Mouse (Mus musculus) intestine, embryonic 14.5 days (tissue): ENCODE measurements around the gene Ptges. TPM values are rescaled to one million over a fixed set of nuclear protein-coding genes. Genes with fewer than 3 reads are reported as not detected.

Experiments used
- ATAC-seq: fragments of 200-750 bp; cut with Nextera tagmentation; replicated peaks from 2 replicates; pipeline ENCODE4 v1.8.0; 2017; ENCODE audit warnings: low read depth, moderate number of reproducible peaks, moderate TSS enrichment, moderate library complexity; ENCODE audit not compliant: low FRiP score, low TSS enrichment
- DNase-seq: peaks from one replicate; pipeline ENCODE4 v3.0.0-alpha.2; 2018; ENCODE audit warnings: low spot score
- H3K27ac ChIP-seq: fragments of 300-500 bp; sonication (generic); 2 replicates; pipeline ENCODE4 v1.5.1; 2014; ENCODE audit warnings: low read depth, mild to moderate bottlenecking, control low read depth
- H3K27me3 ChIP-seq: fragments of 300-500 bp; sonication (generic); replicated peaks from 2 replicates; pipeline ENCODE4 v1.6.1; 2014; ENCODE audit warnings: low read length, control low read depth; ENCODE audit not compliant: control insufficient read depth, insufficient read depth
- H3K36me3 ChIP-seq: fragments of 300-500 bp; sonication (generic); 2 replicates; pipeline ENCODE4 v1.6.1; 2014; ENCODE audit warnings: low read length, control low read depth; ENCODE audit not compliant: control insufficient read depth, insufficient read depth
- H3K4me1 ChIP-seq: fragments of 300-500 bp; sonication (generic); replicated peaks from 2 replicates; pipeline ENCODE4 v1.6.1; 2014; ENCODE audit warnings: low read length, control low read depth, mixed read lengths; ENCODE audit not compliant: control insufficient read depth, insufficient read depth
- H3K4me2 ChIP-seq: fragments of 300-500 bp; sonication (generic); 2 replicates; pipeline ENCODE4 v1.6.1; 2014; ENCODE audit warnings: low read length
- H3K4me3 ChIP-seq: fragments of 300-500 bp; sonication (generic); 2 replicates; pipeline ENCODE4 v1.5.1; 2014; ENCODE audit warnings: low read depth, low read length, control low read depth, mixed read lengths
- H3K9ac ChIP-seq: fragments of 300-500 bp; sonication (generic); 2 replicates; pipeline ENCODE4 v1.6.1; 2014; ENCODE audit warnings: mild to moderate bottlenecking, low read length
- H3K9me3 ChIP-seq: fragments of 300-500 bp; sonication (generic); 2 replicates; pipeline ENCODE4 v1.6.1; 2016; ENCODE audit warnings: low read length, control low read depth; ENCODE audit not compliant: control insufficient read depth
- WGBS: fragments of 180-500 bp; shearing (Covaris S2); extraction: QIAGEN DNeasy Blood & Tissue Kit; methylation state at CpG from one replicate; pipeline ENCODE4 v1.1.7; 2014; 5-methylcytosine and 5-hydroxymethylcytosine counted together
- polyA plus RNA-seq: library from polyadenylated mRNA; unstranded; fragments of >200 nt; fragmentation: Nextera tagmentation; extraction: Ambion mirVana; gene quantifications from 2 replicates; pipeline ENCODE4 v1.2.1, GENCODE M21; 2014

Gene Ptges
- polyA plus RNA-seq, result 3.7 and 4.5 TPM in 2 replicates

DNA sequence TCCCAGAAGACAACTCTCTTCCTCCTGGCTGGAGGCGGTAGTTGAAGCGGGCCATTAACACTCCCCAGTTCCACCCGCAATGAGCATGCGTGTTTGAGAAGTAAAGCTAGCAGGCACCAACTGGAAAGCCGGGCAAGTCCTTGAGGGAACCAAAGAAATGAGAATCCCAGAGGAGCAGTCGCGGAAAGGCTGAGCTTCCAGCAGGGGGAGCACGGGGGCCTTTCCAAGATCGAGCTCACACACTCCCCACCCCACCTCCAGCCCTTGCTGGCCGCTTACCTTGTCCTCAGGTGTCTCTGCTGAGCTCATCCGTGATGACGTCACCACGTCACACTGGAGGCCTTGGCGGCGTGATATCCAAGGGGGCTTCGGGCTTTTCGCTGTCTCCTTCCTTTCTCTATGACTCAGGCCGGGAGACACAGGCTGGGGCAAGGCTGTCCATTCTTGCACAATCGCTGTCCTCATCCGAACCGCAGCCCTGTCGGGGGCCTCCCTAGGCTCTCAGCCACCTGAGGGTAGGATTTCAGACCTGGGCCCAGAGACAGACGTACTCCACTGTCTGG is at the start of gene Ptges:
Ptges (minus strand) TSS at position 381 of the 563 bp plus-strand sequence.
- no peaks in the 10 kb centered on the region for H3K36me3 ChIP-seq
- H3K27ac ChIP-seq, result peak within 1 kb of the TSS; percentile 54; the same call in 1 of the 2 replicates
- no peaks in the 10 kb centered on the region for H3K9me3 ChIP-seq
- H3K4me2 ChIP-seq, result peak within 1 kb of the TSS; percentile 60
- peaks cover 14% of the 10 kb centered on the region for H3K4me1 ChIP-seq
- H3K9ac ChIP-seq, result peak within 1 kb of the TSS; percentile 23; the same call in 1 of the 2 replicates
- 3% methylated on average over 23 of the region's 23 CpGs for WGBS
- H3K27me3 ChIP-seq, result no peaks in the 10 kb centered on the region
- ATAC-seq (peak; percentile 69), DNase-seq (peak; percentile 89)
- H3K4me3 ChIP-seq, result peak within 1 kb of the TSS; percentile 15

DNA sequence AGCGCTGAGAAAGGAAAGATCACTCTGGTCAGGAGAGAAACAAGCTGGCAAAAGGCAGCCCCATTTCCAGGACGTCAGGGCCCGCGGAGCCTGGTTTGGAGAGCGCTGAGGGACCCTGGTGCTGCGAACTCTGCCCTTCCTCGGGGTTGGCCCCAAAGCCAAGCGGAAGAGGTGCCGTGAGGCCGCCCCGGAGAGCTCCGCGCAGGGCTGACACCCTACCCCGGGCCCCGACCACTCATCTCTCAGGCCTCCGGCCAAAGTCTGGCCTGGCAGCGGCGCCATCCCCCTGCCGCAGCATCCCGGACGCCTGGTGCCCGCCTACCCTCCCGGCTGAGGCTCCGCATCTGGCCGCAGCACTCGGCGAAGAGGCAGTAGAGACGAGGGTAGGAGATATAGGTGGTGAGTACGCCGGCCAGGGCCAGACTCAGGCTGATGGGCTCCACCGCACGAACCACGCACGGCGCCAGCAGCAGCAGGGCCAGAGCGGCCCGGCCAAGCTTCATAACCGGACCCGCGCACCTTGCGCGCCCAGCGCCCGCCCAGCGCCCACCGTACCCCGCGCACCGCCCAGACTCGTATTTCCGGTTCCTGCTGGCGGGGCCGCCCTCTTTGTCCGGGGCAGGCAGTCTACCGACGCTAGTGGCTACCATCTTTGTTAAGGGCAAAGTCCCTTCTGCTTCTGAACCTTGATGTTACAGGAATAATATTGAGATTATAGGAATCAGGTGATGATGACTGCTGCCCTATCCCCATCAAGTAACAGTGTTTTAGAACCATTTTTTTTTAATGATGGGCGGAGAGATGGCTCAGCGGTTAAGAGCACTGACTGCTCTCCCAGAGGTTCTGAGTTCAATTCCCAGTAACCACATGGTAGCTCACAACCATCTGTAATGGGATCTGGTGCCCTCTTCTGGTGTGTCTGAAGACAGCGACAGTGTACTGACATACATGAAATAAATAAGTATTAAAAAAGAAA is 38.0 kb upstream of the Ptges start, which contains the start of gene Tor1a:
Tor1a (minus strand) TSS at position 582 of the 976 bp plus-strand sequence.
- no peaks in the 10 kb centered on the region for H3K27me3 ChIP-seq
- peaks cover 24% of the 10 kb centered on the region for H3K36me3 ChIP-seq
- peak within 1 kb of the TSS; percentile 59; the same call in 1 of the 2 replicates for H3K27ac ChIP-seq
- peak within 1 kb of the TSS; percentile 86 for H3K9ac ChIP-seq
- H3K4me2 ChIP-seq, result peak within 1 kb of the TSS; percentile 87
- H3K9me3 ChIP-seq, result no peaks in the 10 kb centered on the region
- H3K4me1 ChIP-seq, result peaks cover 11% of the 10 kb centered on the region
- peak within 1 kb of the TSS; percentile 100 for H3K4me3 ChIP-seq
- DNase-seq, result peak; percentile 92
- ATAC-seq, result peak; percentile 92
- 2% methylated on average over 59 of the region's 59 CpGs for WGBS

DNA sequence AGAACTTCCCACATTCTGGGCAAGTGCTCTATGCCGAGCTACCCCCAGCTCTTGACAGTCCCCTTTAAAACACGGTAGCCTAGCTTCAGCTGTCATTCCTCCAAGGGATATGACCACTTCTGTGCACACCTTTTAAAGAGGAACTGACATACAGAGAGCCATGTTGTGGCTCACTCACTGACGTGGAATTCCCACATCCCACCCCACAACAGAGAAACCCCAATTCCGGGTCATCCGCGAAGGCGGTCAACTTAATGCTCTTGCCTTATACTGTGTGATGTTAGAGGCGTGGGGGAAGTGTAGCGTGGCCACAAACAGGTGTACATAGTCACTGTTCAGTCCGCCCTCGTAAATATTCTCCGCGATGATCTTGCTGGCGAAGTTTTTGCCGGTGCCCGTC is 37.2 kb upstream of the Ptges start:
- peaks cover 31% of the 10 kb centered on the region for H3K36me3 ChIP-seq
- H3K4me2 ChIP-seq, result peak overlapping the region; percentile 87
- no peaks in the 10 kb centered on the region for H3K9me3 ChIP-seq
- H3K4me1 ChIP-seq, result peaks cover 11% of the 10 kb centered on the region
- peak overlapping the region; percentile 100 for H3K4me3 ChIP-seq
- H3K27me3 ChIP-seq, result no peaks in the 10 kb centered on the region
- 18% methylated on average over 16 of the region's 16 CpGs for WGBS
- H3K27ac ChIP-seq, result no peak overlapping the region
- DNase-seq (peak; percentile 60), ATAC-seq (no peak)
- peak overlapping the region; percentile 86 for H3K9ac ChIP-seq

DNA sequence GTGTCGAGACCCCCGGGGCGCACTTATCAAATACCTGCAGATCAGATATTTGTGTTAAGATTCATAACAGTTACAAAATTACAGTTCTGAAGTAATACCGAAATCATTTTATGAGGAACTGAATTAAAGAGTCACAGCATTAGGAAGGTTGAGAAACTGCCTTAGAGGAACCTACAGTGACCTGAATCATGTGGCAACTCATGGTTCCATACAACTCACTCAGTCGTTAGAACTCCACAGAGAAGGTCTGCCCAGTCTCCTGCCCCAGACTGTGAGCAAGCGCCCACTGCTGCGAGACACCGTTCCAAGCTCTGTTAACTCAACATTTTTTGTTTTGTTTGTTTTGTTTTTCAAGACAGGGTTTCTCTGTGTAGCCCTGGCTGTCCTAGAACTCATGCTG is 36.0 kb upstream of the Ptges start:
- Histone ChIP-seq H3K4me3 (no peak overlapping the region), H3K9ac (no peak overlapping the region), H3K9me3 (no peaks in the 10 kb centered on the region), H3K36me3 (peaks cover 43% of the 10 kb centered on the region), H3K4me2 (no peak overlapping the region), H3K27me3 (no peaks in the 10 kb centered on the region), H3K27ac (no peak overlapping the region), H3K4me1 (peaks cover 11% of the 10 kb centered on the region)
- ATAC-seq (no peak), DNase-seq (no peak)
- 91% methylated on average over 8 of the region's 8 CpGs for WGBS

DNA sequence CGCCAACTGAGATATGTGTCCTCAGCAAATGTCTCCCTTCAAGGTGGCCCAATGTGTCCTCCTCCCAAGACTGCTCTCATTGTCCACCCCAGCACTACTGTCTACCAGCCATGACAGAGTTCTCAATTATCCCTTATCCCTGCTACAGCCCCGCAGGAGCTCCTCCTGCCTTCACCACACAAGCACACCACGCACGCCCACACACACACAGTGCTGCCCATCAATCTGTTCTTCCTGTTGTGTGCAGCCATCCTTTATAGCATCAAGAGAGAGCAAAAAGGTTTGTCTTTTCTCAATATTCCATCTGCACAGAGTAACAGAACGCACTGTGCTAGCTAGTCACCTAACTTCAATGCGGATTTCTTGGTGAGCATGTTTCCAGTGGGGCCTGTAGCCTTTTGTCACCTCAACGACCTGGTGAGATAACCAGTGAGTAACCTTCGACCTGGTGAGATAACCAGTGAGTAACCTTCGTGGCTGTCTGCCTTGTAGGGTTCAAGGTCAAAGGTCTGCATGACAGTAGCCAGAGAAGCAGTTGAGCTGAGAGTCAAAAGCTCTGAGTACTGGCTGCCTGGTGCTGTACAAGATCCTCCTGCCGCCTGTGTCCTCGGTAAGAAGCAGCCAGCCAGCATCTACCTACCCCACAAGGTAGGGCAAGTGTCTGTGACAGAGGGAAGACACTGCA is 33.0 kb upstream of the Ptges start:
- 82% methylated on average over 11 of the region's 11 CpGs for whole genome bisulfite sequencing
- Histone ChIP-seq H3K9ac (no peak overlapping the region), H3K36me3 (peaks cover 73% of the 10 kb centered on the region), H3K9me3 (no peaks in the 10 kb centered on the region), H3K4me2 (no peak overlapping the region), H3K27ac (no peak overlapping the region), H3K27me3 (no peaks in the 10 kb centered on the region), H3K4me3 (no peak overlapping the region), H3K4me1 (peaks cover 11% of the 10 kb centered on the region)
- no peak for DNase-seq
- no peak for ATAC-seq

DNA sequence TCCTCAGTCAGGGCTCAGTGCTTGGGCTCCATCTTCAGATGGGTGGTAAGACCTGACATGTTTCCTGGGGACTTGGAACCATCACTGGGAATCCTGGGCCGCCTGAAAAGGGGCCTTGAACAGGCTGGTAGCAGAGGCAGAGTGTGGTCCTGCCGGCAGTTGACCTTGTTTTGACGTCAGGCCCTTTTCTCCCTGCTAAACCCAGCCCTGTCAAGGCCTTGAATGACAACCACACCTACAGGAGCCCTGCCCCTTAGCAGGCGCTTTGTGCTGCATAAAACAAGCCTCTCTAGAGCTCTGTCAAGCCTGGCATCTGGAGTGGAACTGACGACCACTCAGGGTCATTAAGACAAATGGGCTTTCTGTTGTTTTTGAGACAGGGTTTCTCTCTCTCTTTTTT is 30.2 kb upstream of the Ptges start:
- Histone ChIP-seq H3K27me3 (no peaks in the 10 kb centered on the region), H3K9ac (no peak overlapping the region), H3K4me2 (no peak overlapping the region), H3K36me3 (peaks cover 98% of the 10 kb centered on the region), H3K9me3 (no peaks in the 10 kb centered on the region), H3K4me3 (no peak overlapping the region), H3K4me1 (peaks cover under 1% of the 10 kb centered on the region; the same call in 1 of the 2 replicates), H3K27ac (no peak overlapping the region)
- ATAC-seq (no peak), DNase-seq (no peak)
- WGBS, result 52% methylated on average over 5 of the region's 5 CpGs

DNA sequence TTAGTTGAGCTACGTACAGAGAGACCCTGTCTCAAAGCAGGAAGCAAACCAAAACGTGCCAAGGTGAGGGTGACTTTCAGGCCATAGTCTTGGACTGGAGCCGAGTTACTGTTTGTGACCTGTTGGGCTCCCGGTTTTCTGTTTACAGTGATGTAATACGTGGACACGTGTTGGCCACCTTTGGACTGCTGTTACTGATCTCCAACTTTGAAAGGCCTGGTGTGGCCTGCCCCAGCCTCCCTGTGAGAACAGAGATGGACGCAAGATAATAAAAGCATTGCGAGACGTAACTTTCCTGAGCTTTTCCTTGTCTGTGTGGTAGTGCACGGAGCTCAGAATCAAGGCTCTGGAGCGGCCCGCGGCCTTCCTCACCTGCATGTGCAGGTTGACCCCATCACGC is 29.1 kb upstream of the Ptges start:
- no peak overlapping the region for H3K27ac ChIP-seq
- no peak overlapping the region for H3K9ac ChIP-seq
- H3K4me1 ChIP-seq, result peaks cover 12% of the 10 kb centered on the region
- no peaks in the 10 kb centered on the region for H3K27me3 ChIP-seq
- DNase-seq (no peak), ATAC-seq (no peak)
- H3K4me3 ChIP-seq, result no peak overlapping the region
- H3K4me2 ChIP-seq, result no peak overlapping the region
- WGBS, result 88% methylated on average over 14 of the region's 14 CpGs
- H3K36me3 ChIP-seq, result peaks cover 88% of the 10 kb centered on the region
- no peaks in the 10 kb centered on the region for H3K9me3 ChIP-seq

DNA sequence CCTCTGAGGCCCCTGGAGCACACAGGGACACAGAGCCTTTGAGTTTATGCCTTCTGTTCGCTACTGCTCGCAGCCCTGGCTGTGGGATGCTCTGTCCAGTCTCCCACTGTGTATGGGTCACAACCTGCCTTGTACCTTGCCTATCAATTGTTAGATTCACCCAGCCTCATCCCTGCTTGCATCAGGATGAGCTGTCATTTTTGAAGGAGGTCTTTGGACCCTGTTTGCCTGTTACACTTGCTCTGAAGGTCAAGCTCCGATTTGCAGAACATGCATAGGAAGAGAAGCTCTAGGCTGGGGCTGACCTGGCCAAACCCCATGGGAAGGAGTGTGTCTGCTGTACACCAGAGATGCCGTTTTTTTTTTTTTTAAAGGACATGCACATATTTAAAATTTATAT is 27.8 kb upstream of the Ptges start:
- no peak overlapping the region for H3K4me3 ChIP-seq
- WGBS, result 90% methylated on average over 4 of the region's 4 CpGs
- no peak overlapping the region for H3K4me2 ChIP-seq
- H3K27me3 ChIP-seq, result no peaks in the 10 kb centered on the region
- H3K9ac ChIP-seq, result no peak overlapping the region
- H3K4me1 ChIP-seq, result peaks cover 13% of the 10 kb centered on the region
- no peak overlapping the region for H3K27ac ChIP-seq
- peaks cover 75% of the 10 kb centered on the region for H3K36me3 ChIP-seq
- ATAC-seq (no peak), DNase-seq (no peak)
- no peaks in the 10 kb centered on the region for H3K9me3 ChIP-seq
